Mouse (Mus musculus): ENCODE measurements around the gene Nrxn3. TPM values are rescaled to one million over a fixed set of nuclear protein-coding genes. Genes with fewer than 3 reads are reported as not detected.

Nrxn3 gene
- polyA plus RNA-seq, 1 experiment = 1.0 TPM

DNA sequence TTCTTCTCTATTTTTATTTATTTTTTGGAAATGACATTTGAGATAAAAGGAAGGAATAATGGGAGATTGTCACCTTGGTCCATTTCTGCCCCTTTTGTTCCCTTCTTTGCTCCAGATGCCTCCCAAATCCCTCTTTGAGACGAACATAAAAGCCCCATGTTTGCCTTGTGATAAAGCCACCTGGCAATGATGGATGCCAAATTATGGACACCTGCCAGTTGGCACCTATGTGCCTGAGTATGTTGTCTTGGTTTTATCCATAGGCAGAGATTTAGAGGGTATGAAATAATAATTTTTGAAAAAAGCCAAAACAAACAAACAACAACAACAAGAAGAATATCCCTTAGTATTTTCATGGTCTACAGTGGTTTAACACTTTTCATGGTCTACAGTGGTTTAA lies 1125.4 kb downstream of the Nrxn3 start:
- Histone ChIP-seq H3K4me3 (replicated peaks; ENCODE audit: control insufficient read depth, low read depth, low read length) (no peak overlapping the region), H3K4me1 (ENCODE audit: control insufficient read depth, insufficient read depth, low read length) (no peaks in the 10 kb centered on the region), H3K27ac (ENCODE audit: control insufficient read depth, insufficient read depth, low read depth, low read length, poor library complexity) (no peak overlapping the region)
- 65% methylated on average over 1 of the region's 1 CpGs for WGBS
- TF ChIP-seq POLR2A (IDR thresholded peaks at IDR 0.05; ENCODE audit: borderline replicate concordance, control insufficient read depth, low read depth, low read length) = no peak
- no peak for TF ChIP-seq CTCF (IDR thresholded peaks at IDR 0.05; ENCODE audit: control insufficient read depth, insufficient read depth, low read length)

DNA sequence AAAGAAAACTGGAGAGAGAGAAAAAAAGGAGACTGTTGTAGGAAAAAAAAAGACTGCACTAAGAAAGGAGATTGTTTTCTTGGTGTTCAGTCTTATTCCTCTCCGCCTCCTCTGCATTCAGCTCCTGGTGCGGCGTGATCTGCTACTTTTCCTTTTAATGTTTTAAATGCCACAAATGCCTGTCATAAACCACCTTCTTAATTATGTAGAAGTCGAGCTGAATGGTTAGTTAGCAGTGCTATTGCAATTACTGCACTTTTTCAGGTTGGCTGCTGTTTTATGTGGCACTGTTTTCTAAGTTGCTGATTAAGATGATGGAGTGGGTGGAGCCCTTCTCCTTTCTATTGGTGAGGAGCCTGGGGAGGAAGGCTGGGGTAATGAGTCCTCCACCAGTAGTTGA lies 1131.7 kb downstream of the Nrxn3 start:
- H3K4me3 ChIP-seq (replicated peaks; ENCODE audit: control insufficient read depth, low read depth, low read length) = no peak overlapping the region
- H3K4me1 ChIP-seq (ENCODE audit: control insufficient read depth, insufficient read depth, low read length) = no peaks in the 10 kb centered on the region
- WGBS = 62% methylated on average over 4 of the region's 4 CpGs
- no peak for TF ChIP-seq POLR2A (IDR thresholded peaks at IDR 0.05; ENCODE audit: borderline replicate concordance, control insufficient read depth, low read depth, low read length)
- no peak for TF ChIP-seq CTCF (IDR thresholded peaks at IDR 0.05; ENCODE audit: control insufficient read depth, insufficient read depth, low read length)
- no peak overlapping the region for H3K27ac ChIP-seq (ENCODE audit: control insufficient read depth, insufficient read depth, low read depth, low read length, poor library complexity)

DNA sequence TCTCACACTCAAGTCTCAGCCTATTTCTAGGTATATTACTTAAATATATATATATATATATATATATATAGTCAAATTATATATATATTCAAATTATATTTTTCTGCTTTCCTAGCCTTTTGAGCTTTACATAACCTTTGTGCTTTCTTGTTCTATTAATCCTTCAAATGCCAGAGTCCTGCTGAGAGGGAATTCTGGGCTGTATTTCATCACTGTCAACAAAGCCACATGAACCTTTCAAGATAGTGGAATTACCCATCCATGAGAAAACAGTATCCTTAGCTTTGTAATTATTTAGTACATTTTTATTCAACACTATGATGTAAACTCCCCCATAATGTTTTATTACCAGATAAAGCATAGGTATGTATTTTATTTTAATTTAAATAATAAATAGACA lies 1144.4 kb downstream of the Nrxn3 start:
- TF ChIP-seq CTCF (IDR thresholded peaks at IDR 0.05; ENCODE audit: control insufficient read depth, insufficient read depth, low read length) = no peak
- TF ChIP-seq POLR2A (IDR thresholded peaks at IDR 0.05; ENCODE audit: borderline replicate concordance, control insufficient read depth, low read depth, low read length) = no peak

DNA sequence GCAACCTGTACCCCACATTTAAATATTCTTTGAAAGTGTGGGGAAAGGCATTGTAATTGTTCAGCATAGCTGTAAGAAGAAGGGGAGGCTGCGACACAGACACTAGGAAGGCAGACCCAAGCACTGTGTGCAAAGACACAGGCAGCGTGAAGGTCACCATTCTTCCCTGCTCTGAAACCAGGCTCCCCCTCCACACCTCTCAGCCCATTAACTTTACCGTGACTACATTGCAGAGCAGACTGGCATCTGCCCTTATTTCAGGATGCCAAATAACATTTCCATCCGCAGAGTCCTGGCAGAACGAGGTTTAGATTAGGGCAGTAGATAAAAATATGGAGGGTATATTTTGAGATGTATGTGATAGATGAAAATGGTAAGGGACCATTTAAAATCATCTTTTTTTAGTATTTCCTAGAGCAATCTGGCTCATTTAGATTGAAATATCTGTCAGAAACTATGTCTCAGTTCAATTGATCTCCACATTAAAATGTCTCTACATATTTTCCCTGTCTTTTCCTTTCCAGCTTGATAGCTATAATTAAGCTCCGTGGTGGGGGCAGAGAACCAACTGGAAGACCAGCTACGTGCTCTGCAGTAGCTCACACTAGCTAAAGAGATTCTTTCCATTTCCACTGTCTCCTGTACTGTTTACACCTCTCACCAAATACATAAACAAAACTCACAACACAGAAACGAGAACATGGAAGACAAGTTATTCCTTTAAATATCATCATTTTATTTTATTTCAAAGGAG lies 1160.1 kb downstream of the Nrxn3 start:
- H3K27ac ChIP-seq (ENCODE audit: control insufficient read depth, insufficient read depth, low read depth, low read length, poor library complexity) = no peak overlapping the region
- TF ChIP-seq POLR2A (IDR thresholded peaks at IDR 0.05; ENCODE audit: borderline replicate concordance, control insufficient read depth, low read depth, low read length) (no peak), CTCF (IDR thresholded peaks at IDR 0.05; ENCODE audit: control insufficient read depth, insufficient read depth, low read length) (no peak)
- 75% methylated on average over 8 of the region's 8 CpGs for WGBS
- H3K4me3 ChIP-seq (replicated peaks; ENCODE audit: control insufficient read depth, low read depth, low read length) = no peak overlapping the region
- H3K4me1 ChIP-seq (ENCODE audit: control insufficient read depth, insufficient read depth, low read length) = no peaks in the 10 kb centered on the region

More for the DNA sequence above, 1144.4 kb downstream of the Nrxn3 start:
- Histone ChIP-seq H3K4me1 (ENCODE audit: control insufficient read depth, insufficient read depth, low read length) (no peaks in the 10 kb centered on the region), H3K4me3 (replicated peaks; ENCODE audit: control insufficient read depth, low read depth, low read length) (no peak overlapping the region), H3K27ac (ENCODE audit: control insufficient read depth, insufficient read depth, low read depth, low read length, poor library complexity) (no peak overlapping the region)

DNA sequence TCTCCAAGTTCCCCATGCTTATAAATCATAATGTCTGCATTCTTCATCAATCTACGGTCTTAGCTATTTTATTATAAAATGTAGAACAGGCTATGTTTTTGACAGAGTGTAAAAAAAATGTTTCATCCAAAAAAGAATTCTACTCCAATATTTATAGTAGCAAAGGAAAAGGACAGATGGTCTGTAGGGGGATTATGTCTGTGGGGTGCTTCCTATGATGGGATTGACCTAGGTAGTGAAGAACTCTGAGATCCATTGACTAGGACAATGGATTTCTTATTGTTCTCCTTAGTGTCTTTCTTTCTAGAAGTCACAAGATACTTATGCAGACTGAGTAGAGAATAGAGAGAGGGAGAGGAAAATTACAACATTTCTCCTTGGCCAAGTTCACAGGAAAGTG lies 1161.9 kb downstream of the Nrxn3 start:
- WGBS = 92% methylated on average over 1 of the region's 1 CpGs

DNA sequence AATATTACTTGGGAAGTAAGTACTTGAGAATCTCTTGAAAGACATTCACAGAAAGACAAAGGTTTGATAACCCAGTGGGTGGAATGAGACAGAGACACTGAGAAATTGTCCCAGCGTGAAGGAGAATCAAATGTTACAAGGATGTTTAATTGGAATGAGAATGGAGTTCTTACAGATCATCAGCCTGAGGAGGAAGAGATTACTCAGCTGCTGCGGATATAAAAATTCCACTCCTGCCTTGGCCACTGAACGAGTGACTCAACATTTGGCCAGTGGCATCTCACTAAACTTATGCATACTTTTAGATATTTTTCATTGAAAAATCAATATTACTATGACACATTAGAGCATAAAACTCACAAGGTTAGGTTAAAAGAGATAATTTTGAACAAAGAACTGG lies 1166.0 kb downstream of the Nrxn3 start:
- Histone ChIP-seq H3K4me3 (replicated peaks; ENCODE audit: control insufficient read depth, low read depth, low read length) (no peak overlapping the region), H3K4me1 (ENCODE audit: control insufficient read depth, insufficient read depth, low read length) (no peaks in the 10 kb centered on the region), H3K27ac (ENCODE audit: control insufficient read depth, insufficient read depth, low read depth, low read length, poor library complexity) (no peak overlapping the region)
- 74% methylated on average over 3 of the region's 3 CpGs for WGBS
- TF ChIP-seq CTCF (IDR thresholded peaks at IDR 0.05; ENCODE audit: control insufficient read depth, insufficient read depth, low read length) = no peak
- TF ChIP-seq POLR2A (IDR thresholded peaks at IDR 0.05; ENCODE audit: borderline replicate concordance, control insufficient read depth, low read depth, low read length) = no peak

More for the DNA sequence above, 1161.9 kb downstream of the Nrxn3 start:
- H3K27ac ChIP-seq (ENCODE audit: control insufficient read depth, insufficient read depth, low read depth, low read length, poor library complexity) = no peak overlapping the region
- no peak overlapping the region for H3K4me3 ChIP-seq (replicated peaks; ENCODE audit: control insufficient read depth, low read depth, low read length)
- H3K4me1 ChIP-seq (ENCODE audit: control insufficient read depth, insufficient read depth, low read length) = no peaks in the 10 kb centered on the region
- TF ChIP-seq POLR2A (IDR thresholded peaks at IDR 0.05; ENCODE audit: borderline replicate concordance, control insufficient read depth, low read depth, low read length) (no peak), CTCF (IDR thresholded peaks at IDR 0.05; ENCODE audit: control insufficient read depth, insufficient read depth, low read length) (no peak)

DNA sequence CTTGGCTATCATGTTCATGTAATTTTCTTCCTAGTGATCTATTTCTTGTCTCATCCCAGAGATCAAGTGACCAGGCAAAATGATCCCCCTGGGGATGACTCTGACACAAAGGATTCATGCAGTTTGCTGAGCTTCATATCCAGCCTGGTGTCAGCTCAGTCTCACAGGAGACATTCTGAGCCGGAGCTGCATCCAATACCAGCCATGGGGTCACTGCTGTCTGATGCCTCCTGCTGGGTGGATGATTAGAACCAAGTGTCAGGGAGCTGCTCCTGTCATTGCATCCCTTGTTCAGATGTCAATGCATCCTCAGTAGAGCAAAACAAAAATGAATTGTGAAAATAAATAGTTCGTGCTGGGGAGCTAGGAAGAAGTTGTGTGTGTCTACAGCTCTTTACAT lies 1174.2 kb downstream of the Nrxn3 start:
- Histone ChIP-seq H3K4me3 (replicated peaks; ENCODE audit: control insufficient read depth, low read depth, low read length) (no peak overlapping the region), H3K27ac (ENCODE audit: control insufficient read depth, insufficient read depth, low read depth, low read length, poor library complexity) (no peak overlapping the region), H3K4me1 (ENCODE audit: control insufficient read depth, insufficient read depth, low read length) (no peaks in the 10 kb centered on the region)
- TF ChIP-seq POLR2A (IDR thresholded peaks at IDR 0.05; ENCODE audit: borderline replicate concordance, control insufficient read depth, low read depth, low read length) (no peak), CTCF (IDR thresholded peaks at IDR 0.05; ENCODE audit: control insufficient read depth, insufficient read depth, low read length) (no peak)
- 66% methylated on average over 2 of the region's 2 CpGs for WGBS

DNA sequence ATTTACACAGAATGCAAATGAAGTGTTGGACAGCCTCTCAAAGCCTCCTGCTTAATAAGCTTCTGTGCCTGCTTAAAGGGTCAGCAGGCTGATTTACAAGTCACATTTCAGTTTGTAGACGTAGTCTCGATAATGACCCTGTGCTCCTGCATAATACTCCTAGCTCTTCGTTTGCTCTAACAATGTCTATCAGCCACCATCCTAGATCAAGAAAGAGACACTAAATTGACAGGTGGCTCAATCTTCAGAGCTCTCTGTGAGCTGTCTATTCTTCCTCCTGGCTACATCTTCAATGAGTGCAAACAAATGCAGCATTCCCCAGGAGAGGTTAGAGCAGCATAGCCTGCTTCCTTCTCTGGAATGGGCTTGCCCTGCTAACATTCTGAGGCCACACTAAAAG lies 1186.9 kb downstream of the Nrxn3 start:
- 83% methylated on average over 3 of the region's 3 CpGs for WGBS
- H3K27ac ChIP-seq (ENCODE audit: control insufficient read depth, insufficient read depth, low read depth, low read length, poor library complexity) = no peak overlapping the region
- H3K4me1 ChIP-seq (ENCODE audit: control insufficient read depth, insufficient read depth, low read length) = no peaks in the 10 kb centered on the region
- no peak for TF ChIP-seq POLR2A (IDR thresholded peaks at IDR 0.05; ENCODE audit: borderline replicate concordance, control insufficient read depth, low read depth, low read length)
- no peak for TF ChIP-seq CTCF (IDR thresholded peaks at IDR 0.05; ENCODE audit: control insufficient read depth, insufficient read depth, low read length)
- H3K4me3 ChIP-seq (replicated peaks; ENCODE audit: control insufficient read depth, low read depth, low read length) = no peak overlapping the region
